Mouse (Mus musculus) intestine, embryonic 15.5 days (tissue): ENCODE data around the gene Rrp1b. TPM values are rescaled to one million over a fixed set of nuclear protein-coding genes. Genes with fewer than 3 reads are reported as not detected.
"Not testable (repeated sequence)": the region's sequence is repeated elsewhere in the genome, so short reads cannot be mapped to it uniquely, and the experiment has no call there.

Experiments used
- ATAC-seq: fragments of 200-750 bp; cut with Nextera tagmentation; 2 replicates; pipeline ENCODE4 v1.8.0; 2017; ENCODE audit warnings: moderate TSS enrichment, moderate library complexity
- H3K27ac ChIP-seq: fragments of 300-500 bp; sonication (generic); 2 replicates; pipeline ENCODE4 v1.5.1; 2015; ENCODE audit warnings: mild to moderate bottlenecking, inconsistent platforms
- H3K27me3 ChIP-seq: fragments of 300-500 bp; sonication (generic); replicated peaks from 2 replicates; pipeline ENCODE4 v1.6.1; 2015; ENCODE audit warnings: inconsistent platforms
- H3K36me3 ChIP-seq: fragments of 300-500 bp; sonication (generic); 2 replicates; pipeline ENCODE4 v1.6.1; 2015; ENCODE audit warnings: inconsistent platforms
- H3K4me1 ChIP-seq: fragments of 300-500 bp; sonication (generic); replicated peaks from 2 replicates; pipeline ENCODE4 v1.6.1; 2015; ENCODE audit warnings: inconsistent platforms
- H3K4me2 ChIP-seq: fragments of 300-500 bp; sonication (generic); replicated peaks from 2 replicates; pipeline ENCODE4 v1.6.1; 2015; ENCODE audit warnings: mild to moderate bottlenecking, inconsistent platforms
- H3K4me3 ChIP-seq: fragments of 300-500 bp; sonication (generic); replicated peaks from 2 replicates; pipeline ENCODE4 v1.5.1; 2015; ENCODE audit warnings: inconsistent platforms
- H3K9ac ChIP-seq: fragments of 300-500 bp; sonication (generic); 2 replicates; pipeline ENCODE4 v1.6.1; 2015; ENCODE audit warnings: inconsistent platforms
- H3K9me3 ChIP-seq: fragments of 300-500 bp; sonication (generic); 2 replicates; pipeline ENCODE4 v1.6.1; 2016; ENCODE audit warnings: inconsistent platforms
- WGBS: fragments of 180-500 bp; shearing (Covaris S2); methylation state at CpG from one replicate; pipeline ENCODE4 v1.1.7; 2015; 5-methylcytosine and 5-hydroxymethylcytosine counted together
- polyA plus RNA-seq: library from polyadenylated mRNA; unstranded; fragments of >200 nt; fragmentation: Nextera tagmentation; extraction: Ambion mirVana; gene quantifications from 2 replicates; pipeline ENCODE4 v1.2.1, GENCODE M21; 2015

Gene Rrp1b
- polyA plus RNA-seq, 1 experiment from 2014 or later, result 56.6 TPM

DNA sequence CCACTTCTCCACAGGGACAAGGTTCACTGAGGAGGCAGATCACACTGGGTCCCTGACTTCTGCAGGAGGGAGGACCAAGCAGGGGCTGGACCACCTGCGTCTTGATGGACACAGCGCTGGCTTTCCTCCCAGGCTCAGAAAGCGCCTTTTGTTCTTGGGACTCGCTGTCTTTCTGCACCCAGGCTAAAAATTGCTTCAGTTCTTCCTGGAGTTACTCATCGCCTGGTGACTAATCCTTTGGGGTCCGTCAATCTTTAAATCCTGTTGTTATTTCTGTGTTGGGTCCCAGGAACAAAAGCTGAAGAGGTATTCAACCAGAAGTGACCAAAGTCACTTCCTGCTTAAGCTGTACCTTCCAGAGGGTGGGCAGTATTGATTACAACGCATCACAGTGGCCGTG, 28.9 kb downstream of the Rrp1b start:
- not testable (repeated sequence) for H3K27ac ChIP-seq, H3K9me3 ChIP-seq, H3K27me3 ChIP-seq, H3K4me2 ChIP-seq, ATAC-seq, H3K9ac ChIP-seq, H3K4me1 ChIP-seq, H3K4me3 ChIP-seq
- peaks cover 15% of the 10 kb centered on the region for H3K36me3 ChIP-seq
- WGBS, result 70% methylated on average over 8 of the region's 8 CpGs

DNA sequence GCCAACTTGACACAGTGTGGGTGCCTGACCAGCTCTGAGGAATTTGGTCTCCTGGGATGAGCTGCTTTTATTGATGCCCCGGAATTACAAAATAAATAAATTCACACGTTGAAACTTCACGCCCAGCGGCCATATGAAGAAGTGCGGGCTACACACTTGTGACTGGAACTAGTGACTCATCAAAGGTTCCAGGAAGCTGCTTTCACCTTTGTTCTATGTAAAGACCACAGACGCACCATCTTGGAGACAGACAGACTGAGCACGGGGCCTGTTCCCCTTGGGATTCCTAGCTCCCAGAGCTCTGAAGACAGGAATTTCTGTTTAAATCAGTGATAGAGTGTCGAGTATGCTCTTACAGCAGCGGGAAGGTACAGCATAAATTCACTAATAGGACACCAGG, 31.6 kb downstream of the Rrp1b start:
- H3K36me3 ChIP-seq, result no peaks in the 10 kb centered on the region
- H3K4me1 ChIP-seq, result no peaks in the 10 kb centered on the region
- H3K4me2 ChIP-seq, result no peak overlapping the region
- H3K27me3 ChIP-seq, result no peaks in the 10 kb centered on the region
- no peak overlapping the region for H3K9ac ChIP-seq
- 67% methylated on average over 9 of the region's 9 CpGs for WGBS
- ATAC-seq, result no peak
- H3K27ac ChIP-seq, result no peak overlapping the region
- no peaks in the 10 kb centered on the region for H3K9me3 ChIP-seq
- no peak overlapping the region for H3K4me3 ChIP-seq

DNA sequence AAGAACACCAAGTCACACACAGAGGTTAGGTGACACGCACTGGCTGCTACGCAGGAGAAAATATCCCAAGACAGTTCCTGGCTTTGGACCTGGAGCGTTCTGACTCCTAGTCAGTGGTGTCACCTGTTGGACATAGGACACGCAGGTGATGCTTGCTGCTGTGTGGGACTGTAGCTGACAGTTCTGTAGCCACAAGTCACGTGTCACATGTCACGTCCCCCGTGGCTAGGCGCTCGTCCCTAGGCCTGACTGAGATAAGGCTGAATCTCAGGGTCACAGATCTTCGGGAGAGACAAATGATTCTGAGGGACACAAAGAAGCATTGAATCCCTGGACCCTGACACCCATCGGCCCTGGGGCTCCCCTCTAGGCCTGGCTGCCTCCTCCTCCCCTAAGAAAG, 32.5 kb downstream of the Rrp1b start:
- WGBS, result 83% methylated on average over 11 of the region's 11 CpGs
- Histone ChIP-seq H3K36me3 (no peaks in the 10 kb centered on the region), H3K27me3 (no peaks in the 10 kb centered on the region), H3K9me3 (no peaks in the 10 kb centered on the region), H3K4me2 (no peak overlapping the region), H3K4me3 (no peak overlapping the region), H3K27ac (no peak overlapping the region), H3K9ac (no peak overlapping the region), H3K4me1 (no peaks in the 10 kb centered on the region)
- no peak for ATAC-seq

DNA sequence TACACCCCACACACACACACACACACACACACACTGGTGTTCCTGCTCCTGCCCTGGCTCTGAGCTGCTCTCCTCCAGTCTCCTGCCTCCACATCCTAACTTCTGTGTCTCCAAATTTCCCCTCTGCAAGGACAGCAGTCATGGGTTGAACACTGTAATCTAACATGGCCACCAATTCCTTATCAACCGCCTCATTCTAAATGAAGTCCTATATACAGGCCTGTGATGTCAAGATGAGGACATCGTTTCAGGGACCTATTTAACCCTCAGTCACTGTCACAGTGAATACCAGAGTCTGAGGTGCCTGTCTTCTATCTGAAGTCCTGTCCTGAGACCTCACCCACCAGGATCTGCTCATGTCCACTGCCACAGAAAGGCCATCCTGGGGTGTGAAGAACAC, 32.9 kb downstream of the Rrp1b start:
- Histone ChIP-seq H3K4me3 (no peak overlapping the region), H3K4me2 (no peak overlapping the region), H3K36me3 (no peaks in the 10 kb centered on the region), H3K27me3 (no peaks in the 10 kb centered on the region), H3K4me1 (no peaks in the 10 kb centered on the region), H3K9ac (no peak overlapping the region), H3K9me3 (no peaks in the 10 kb centered on the region), H3K27ac (no peak overlapping the region)
- no peak for ATAC-seq
- 79% methylated on average over 2 of the region's 2 CpGs for WGBS

DNA sequence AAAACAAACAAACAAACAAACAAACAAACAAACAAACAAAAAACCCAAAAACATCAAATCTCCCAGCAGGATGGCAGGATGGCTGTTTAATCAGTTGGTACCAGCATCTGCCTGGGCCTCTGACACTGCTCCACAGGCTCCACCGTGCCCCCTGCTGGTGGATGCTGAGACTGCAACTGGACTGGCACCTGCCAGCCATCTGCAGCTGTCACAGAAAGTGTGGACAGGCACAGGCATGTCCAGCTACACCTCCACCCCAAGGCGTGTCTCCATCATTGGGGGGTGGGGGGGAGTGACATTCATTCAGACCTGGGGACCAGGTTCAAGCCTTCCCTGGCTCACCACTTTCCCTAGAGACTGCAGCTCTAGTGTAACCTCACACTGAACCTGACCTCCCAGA, 37.5 kb downstream of the Rrp1b start:
- H3K36me3 ChIP-seq, result no peaks in the 10 kb centered on the region
- WGBS, result 3% methylated on average over 2 of the region's 2 CpGs
- H3K9ac ChIP-seq, result no peak overlapping the region
- no peaks in the 10 kb centered on the region for H3K27me3 ChIP-seq
- H3K4me2 ChIP-seq, result no peak overlapping the region
- H3K27ac ChIP-seq, result no peak overlapping the region
- no peak overlapping the region for H3K4me3 ChIP-seq
- no peaks in the 10 kb centered on the region for H3K9me3 ChIP-seq
- H3K4me1 ChIP-seq, result no peaks in the 10 kb centered on the region
- ATAC-seq, result peak; percentile 49; the same call in 1 of the 2 replicates

DNA sequence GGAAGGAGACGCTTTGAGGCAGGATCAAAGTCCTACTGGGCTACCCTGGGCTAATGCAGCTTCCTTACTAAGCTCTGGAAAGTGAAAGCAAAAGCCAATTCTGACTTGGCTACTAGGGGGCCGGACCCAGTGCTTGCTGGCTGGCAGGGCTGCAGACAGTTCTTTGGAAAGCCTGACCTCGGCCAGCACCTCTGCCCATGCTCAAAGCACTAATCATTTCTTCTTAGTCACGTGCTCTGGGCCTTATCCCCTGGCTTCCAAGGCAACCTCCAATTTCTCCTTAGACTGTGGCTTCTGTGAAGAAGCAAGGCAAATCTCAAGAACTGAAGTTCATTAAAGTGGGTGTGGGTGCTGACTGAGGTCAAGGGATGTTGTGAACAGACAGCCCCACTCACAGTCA, 38.8 kb downstream of the Rrp1b start:
- 56% methylated on average over 4 of the region's 4 CpGs for WGBS

DNA sequence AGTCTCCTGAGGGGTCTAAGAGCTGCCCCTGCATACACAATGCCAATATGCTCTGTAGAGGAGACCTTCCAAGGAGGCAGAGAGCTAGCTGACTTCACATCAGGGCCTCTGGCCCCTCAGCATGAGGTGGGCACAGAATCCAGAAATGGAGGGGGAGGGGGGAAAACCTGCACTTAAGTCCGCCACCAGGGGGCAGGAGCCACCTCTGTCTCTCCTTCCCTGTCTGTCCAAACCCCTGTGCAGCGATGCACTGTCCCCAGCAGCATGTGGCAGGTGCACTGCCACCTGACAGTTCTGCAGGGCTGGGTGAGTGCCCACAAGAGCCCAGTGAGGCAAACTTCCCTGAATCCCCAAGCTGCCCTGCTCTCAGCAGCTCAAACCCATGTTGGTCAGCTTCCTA, 39.3 kb downstream of the Rrp1b start:
- Histone ChIP-seq H3K9me3 (no peaks in the 10 kb centered on the region), H3K36me3 (no peaks in the 10 kb centered on the region), H3K4me3 (no peak overlapping the region), H3K9ac (no peak overlapping the region), H3K27me3 (no peaks in the 10 kb centered on the region), H3K4me2 (no peak overlapping the region), H3K27ac (no peak overlapping the region), H3K4me1 (no peaks in the 10 kb centered on the region)
- WGBS, result 0% methylated on average over 2 of the region's 2 CpGs
- ATAC-seq, result peak; percentile 44; the same call in 1 of the 2 replicates

More for the DNA sequence above, 38.8 kb downstream of the Rrp1b start:
- Histone ChIP-seq H3K9ac (no peak overlapping the region), H3K4me3 (no peak overlapping the region), H3K36me3 (no peaks in the 10 kb centered on the region), H3K27ac (no peak overlapping the region), H3K4me2 (no peak overlapping the region), H3K9me3 (no peaks in the 10 kb centered on the region), H3K4me1 (no peaks in the 10 kb centered on the region), H3K27me3 (no peaks in the 10 kb centered on the region)
- no peak for ATAC-seq

DNA sequence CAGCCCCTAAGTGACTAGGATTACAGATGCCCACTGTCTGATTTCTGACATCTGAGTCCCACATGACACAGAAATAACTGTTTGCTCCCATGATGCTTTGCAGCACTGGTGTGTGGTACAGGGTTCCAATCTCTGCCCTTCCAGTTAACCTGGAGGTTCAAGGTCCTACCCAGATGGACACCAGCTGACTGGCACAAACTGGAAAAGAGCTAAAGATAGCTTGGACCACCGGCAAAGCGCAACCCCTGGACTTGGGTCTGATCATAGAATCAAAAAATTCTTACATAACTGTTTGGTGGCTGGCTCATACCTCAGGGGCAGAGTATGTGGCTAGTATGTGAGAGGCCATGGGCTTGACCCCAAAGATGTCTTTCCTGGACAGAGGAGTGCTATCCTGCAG, 47.5 kb downstream of the Rrp1b start:
- Histone ChIP-seq H3K36me3 (no peaks in the 10 kb centered on the region), H3K4me2 (no peak overlapping the region), H3K9me3 (no peaks in the 10 kb centered on the region), H3K27ac (no peak overlapping the region), H3K4me1 (no peaks in the 10 kb centered on the region), H3K9ac (no peak overlapping the region), H3K27me3 (peaks cover 2% of the 10 kb centered on the region; the same call in 1 of the 2 replicates), H3K4me3 (no peak overlapping the region)
- 95% methylated on average over 2 of the region's 2 CpGs for WGBS
- no peak for ATAC-seq

DNA sequence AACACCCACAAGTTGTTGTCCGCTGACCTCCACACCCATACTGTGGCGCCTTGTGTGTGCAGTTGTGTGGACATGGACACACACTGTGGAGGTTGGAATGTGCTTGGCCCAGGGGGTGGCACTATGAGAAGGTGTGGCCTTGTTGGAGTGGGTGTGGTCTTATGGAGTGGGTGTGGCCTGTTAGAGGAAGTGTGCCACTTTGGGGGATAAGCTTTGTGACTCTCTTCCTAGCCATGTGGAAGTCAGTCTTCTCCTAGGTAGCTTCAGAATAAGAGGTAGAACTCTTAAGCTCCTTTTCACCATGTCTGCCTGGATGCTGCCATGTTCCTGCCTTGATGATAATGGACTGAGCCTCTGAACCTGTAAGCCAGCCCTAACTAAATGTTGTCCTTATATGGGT, 51.2 kb downstream of the Rrp1b start:
- Histone ChIP-seq H3K4me2 (no peak overlapping the region), H3K36me3 (no peaks in the 10 kb centered on the region), H3K9ac (no peak overlapping the region), H3K27ac (no peak overlapping the region), H3K4me3 (no peak overlapping the region), H3K9me3 (no peaks in the 10 kb centered on the region), H3K4me1 (peaks cover 7% of the 10 kb centered on the region; the same call in 1 of the 2 replicates), H3K27me3 (peaks cover 2% of the 10 kb centered on the region; the same call in 1 of the 2 replicates)
- ATAC-seq, result no peak
- WGBS, result 97% methylated on average over 2 of the region's 2 CpGs

DNA sequence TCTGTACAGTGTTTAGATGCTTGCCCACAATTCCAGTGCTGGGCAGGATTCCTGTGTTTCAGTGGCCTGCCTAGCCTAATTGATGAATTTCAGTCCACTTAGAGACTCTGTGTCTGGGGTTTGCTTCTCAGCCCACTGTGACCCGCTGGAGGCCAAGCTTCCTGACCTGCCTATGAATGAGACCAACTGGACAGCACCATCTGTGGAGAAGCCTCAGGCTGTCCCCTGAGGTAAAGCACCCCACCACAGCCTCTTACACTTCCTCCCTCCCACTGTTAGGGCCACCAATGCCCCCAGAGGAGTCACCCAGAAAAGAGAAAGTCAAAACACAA, 55.1 kb downstream of the Rrp1b start:
- Histone ChIP-seq H3K36me3 (no peaks in the 10 kb centered on the region), H3K27ac (peak overlapping the region; percentile 70), H3K4me2 (peak overlapping the region; percentile 65), H3K27me3 (no peaks in the 10 kb centered on the region), H3K9me3 (no peaks in the 10 kb centered on the region), H3K4me3 (peak overlapping the region; percentile 33), H3K9ac (no peak overlapping the region; the same call in 1 of the 2 replicates), H3K4me1 (peaks cover 7% of the 10 kb centered on the region; the same call in 1 of the 2 replicates)
- WGBS, result 5% methylated on average over 1 of the region's 1 CpGs
- peak; percentile 42 for ATAC-seq

DNA sequence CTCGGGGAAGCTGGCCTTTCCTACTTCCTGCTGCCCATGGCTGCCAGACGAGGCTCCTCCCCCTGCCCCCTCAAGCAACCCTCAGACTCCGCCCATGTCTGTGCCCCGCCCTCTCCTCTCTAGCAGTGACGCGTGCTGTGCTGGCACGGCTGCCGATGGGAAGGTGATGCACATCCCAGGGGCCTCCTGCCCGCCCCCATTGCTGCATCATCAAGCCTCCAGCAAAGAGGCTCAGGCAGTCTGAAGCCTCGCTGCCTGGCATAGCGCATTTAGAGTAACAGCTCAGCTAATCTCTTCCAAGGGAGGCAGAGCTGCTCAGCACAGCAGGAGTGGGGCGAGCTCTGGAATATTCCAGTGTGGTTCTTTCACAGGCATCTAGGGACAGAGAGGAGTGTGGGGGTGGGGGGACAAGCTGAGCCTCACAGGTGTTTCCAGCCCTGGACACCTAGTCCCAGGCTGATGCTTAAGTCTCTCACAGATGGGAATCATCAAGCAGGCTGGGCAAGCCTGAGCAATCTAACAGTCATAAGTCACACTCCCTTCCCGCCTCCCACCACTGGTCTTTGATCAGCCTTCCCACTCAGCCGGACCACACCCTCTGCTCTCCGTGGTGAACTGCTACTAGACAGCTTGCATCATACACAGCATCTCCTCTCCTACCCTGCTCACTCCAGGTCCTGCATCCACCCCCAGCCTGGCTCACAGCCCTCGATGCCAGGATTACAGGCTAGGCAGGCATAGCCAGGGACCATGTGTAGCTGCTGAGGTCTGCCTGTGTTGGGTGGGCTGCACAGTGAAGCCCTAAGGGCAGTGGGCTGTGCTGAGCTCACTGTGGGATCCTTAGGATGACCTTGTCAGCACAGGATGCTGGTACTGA, 55.7 kb downstream of the Rrp1b start:
- not testable (repeated sequence) for H3K9me3 ChIP-seq, H3K9ac ChIP-seq, H3K36me3 ChIP-seq, H3K27me3 ChIP-seq, H3K4me1 ChIP-seq
- WGBS, result 5% methylated on average over 15 of the region's 16 CpGs
- H3K4me2 ChIP-seq, result peak overlapping the region; percentile 65
- ATAC-seq, result peak; percentile 95
- peak overlapping the region; percentile 33 for H3K4me3 ChIP-seq
- H3K27ac ChIP-seq, result peak overlapping the region; percentile 70

DNA sequence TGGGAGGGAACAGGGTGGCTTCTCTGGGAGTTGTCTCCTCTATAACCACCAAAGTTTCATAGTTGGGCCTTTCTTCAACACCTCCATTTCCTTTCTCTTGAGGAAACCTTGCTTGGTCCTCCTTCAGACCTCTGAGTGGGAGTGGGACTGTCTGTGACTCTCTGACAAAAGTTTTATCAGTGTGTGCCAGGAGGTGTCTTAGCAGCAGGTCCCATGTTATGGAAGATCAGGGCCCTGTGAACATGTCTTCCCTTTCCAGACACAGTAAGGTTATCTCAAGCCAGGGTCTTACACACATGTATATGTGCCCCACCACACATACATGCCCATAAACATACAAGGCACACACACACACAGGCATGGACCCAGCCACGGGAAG, 56.3 kb downstream of the Rrp1b start:
- no peak overlapping the region for H3K4me3 ChIP-seq
- no peak overlapping the region for H3K27ac ChIP-seq
- no peaks in the 10 kb centered on the region for H3K9me3 ChIP-seq
- H3K27me3 ChIP-seq, result no peaks in the 10 kb centered on the region
- peaks cover 7% of the 10 kb centered on the region; the same call in 1 of the 2 replicates for H3K4me1 ChIP-seq
- WGBS, result 88% methylated on average over 1 of the region's 1 CpGs
- no peak overlapping the region for H3K9ac ChIP-seq
- H3K4me2 ChIP-seq, result no peak overlapping the region
- H3K36me3 ChIP-seq, result no peaks in the 10 kb centered on the region
- ATAC-seq, result peak; percentile 50; the same call in 1 of the 2 replicates

DNA sequence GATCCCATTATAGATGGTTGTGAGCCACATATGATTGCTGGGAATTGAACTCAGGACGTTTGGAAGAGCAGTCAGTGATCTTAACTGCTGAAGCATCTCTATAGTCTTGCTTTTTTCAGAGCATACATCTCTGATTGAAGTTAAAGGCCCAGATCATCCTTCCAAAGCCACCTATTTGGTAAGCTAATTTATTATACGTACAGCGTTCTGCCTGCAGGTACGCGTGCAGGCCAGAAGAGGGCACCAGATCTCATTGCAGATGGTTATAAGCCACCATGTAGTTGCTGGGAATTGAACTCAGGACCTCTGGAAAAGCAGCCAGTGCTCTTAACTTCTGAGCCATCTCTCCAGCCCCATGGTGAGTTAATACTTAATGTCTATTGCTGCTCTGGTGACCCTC, 57.0 kb downstream of the Rrp1b start:
- 80% methylated on average over 5 of the region's 5 CpGs for WGBS
- H3K4me3 ChIP-seq, result no peak overlapping the region
- ATAC-seq, result no peak
- H3K9ac ChIP-seq, result no peak overlapping the region
- no peaks in the 10 kb centered on the region for H3K27me3 ChIP-seq
- no peak overlapping the region for H3K27ac ChIP-seq
- H3K9me3 ChIP-seq, result no peaks in the 10 kb centered on the region
- H3K4me1 ChIP-seq, result peaks cover 7% of the 10 kb centered on the region; the same call in 1 of the 2 replicates
- H3K36me3 ChIP-seq, result no peaks in the 10 kb centered on the region
- no peak overlapping the region for H3K4me2 ChIP-seq
